Mouse (Mus musculus): Measurements from ENCODE around the gene Dhh. TPM values are rescaled to one million over a fixed set of nuclear protein-coding genes. Genes with fewer than 3 reads are reported as not detected.
"Not testable (repeated sequence)": the region's sequence is repeated elsewhere in the genome, so short reads cannot be mapped to it uniquely, and the experiment has no call there.

The Dhh gene
- total RNA-seq (2021): 1 to 10 TPM; 1.7 to 1.9 TPM

DNA sequence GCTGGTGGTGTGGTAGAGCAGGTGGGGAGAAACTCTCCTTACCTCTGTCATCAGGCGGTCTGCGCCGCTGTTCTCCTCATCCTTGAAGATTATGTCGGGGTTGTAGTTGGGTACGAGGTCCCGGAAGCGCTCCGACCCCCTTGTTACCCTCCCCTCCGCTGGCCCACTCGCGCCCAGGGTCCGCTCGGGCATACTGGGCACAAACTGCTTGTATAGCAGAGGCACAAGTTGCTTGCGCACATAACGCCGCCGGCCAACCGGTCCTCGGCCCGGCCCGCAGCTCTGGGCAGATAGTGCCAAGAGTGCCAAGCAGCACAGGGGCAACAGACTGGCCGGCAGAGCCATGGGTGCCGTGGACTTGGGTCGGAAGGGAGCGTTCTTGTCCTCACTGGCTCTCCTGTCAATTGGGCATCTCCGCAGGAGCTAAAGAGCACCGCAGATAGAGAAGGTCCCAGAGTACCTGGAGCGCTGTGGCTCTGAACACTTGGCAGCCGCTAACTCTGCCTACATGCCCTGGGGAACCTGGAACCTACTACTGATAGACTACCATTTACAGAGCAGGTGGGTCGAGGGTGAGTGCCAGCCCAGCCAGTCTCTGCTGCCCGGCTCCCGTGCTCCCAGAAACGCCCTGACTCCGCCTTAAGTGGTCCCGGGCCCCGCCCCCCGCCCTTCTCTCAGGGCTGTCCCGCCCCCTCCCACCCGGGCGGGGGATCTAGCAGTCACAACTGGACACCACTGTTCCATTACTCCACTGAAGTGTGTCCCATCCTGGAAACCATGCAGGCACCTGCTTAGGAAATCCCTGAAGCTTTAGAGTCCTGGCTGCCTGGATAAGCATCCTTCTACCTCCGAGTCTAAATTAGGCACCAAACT is at the start of gene Dhh:
Gene Dhh (minus strand): TSS at position 613 of the 873 bp plus-strand sequence.
- no peak for DNase-seq
- intact Hi-C loops (cut with DNase I): no loop called here

DNA sequence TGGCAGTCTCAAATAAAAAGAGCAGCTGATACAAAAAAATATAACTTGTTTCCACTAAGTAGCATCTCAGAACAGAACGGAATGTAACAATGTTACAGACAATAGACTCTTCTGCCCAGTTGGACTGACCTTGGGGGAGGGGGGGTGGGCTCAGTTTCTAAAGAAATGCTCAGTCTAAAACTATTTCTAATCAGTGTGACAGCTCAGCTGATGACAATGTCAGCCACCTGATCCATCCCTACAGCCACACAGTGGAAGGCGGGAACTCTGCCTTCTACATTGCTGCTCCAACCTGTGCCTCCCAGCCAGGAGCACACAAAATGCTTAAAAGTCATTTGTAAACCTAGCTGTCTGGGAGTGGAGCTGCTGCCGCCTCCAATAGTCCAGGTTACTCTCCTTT is 49.5 kb upstream of the Dhh start:
- intact Hi-C loops (cut with DNase I): no loop called here

DNA sequence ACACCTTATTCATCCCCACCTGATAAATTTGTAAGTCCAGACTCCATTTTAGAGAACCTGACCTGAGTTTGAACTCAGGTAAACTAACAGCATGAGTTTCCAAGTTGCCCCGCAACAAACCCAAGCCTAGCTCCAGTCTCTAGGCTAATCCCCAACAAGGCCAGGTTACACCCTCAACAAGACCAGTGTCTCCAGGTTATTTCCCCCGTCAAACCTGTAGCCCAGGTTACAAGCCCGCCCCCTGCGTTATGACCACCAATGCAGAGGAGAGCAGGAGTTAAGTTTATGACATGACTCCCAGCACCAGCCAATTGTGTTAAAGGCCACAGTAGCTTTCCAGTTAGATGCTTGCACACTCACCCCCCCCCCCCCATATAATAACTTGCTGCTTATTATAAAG is 44.8 kb upstream of the Dhh start:
- intact Hi-C loops (cut with DNase I): no loop called here
- no peak for DNase-seq

More for the DNA sequence above, 49.5 kb upstream of the Dhh start:
- DNase-seq: no peak

DNA sequence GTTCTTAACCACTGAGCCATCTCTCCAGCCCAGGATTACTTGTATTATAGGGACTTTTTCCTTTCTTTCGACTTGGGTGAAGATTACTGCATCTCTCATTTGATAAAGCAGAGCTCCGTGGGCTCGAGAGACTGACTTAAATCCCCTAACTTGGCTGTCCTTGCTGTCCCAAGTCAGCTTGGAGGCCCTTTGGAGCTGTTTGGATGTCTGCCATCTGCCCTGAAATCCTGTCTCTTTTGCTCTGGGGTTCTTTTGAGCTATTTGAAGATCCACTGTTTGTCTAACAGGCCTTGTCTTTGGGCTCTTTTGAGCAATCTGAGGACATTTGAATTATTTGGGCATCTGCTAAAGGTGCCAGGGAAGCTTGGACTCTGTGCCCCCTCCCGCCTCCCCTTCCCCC is 43.7 kb upstream of the Dhh start:
- no peak for DNase-seq
- intact Hi-C loops (cut with DNase I): no loop called here

DNA sequence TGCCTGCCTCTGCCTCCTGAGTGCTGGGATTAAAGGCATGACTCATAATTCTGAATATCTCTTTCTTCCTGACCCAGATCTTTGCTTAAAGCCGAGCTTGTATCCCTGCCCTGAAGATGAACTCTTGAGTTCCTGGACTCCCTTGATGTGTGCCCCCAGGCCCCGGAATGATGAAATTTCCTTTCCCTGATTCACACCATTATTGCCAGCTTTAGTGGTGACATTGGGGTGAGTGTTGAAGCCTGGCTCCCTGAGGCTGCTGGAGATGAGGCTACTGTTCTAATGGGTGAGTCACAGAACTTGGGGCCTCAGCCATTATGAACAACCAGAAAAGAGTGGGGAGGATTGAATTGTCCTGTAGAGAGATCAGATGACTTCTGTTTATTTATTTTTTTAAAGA is 43.2 kb upstream of the Dhh start:
- intact Hi-C loops (cut with DNase I): no loop called here
- DNase-seq: no peak

DNA sequence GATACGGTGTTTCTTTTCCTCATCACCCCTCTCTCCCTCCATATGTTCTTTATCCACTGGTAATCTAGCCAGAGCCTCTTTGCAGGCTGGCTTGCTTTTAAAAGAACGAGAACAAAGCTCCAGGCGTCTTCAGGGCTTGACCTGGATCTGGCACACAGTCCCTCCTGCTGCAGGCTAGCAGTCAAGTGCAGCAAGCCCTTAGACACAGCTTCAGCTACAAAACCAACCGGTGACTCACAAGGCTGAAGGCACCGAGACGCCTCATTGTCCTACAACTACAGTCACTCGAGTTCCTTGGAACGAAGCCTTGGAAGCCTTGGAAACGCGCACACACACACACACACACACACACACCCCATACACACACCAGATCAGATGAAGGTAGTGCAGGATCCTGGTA is 42.5 kb upstream of the Dhh start:
- no peak for DNase-seq
- intact Hi-C loops (cut with DNase I): no loop called here

DNA sequence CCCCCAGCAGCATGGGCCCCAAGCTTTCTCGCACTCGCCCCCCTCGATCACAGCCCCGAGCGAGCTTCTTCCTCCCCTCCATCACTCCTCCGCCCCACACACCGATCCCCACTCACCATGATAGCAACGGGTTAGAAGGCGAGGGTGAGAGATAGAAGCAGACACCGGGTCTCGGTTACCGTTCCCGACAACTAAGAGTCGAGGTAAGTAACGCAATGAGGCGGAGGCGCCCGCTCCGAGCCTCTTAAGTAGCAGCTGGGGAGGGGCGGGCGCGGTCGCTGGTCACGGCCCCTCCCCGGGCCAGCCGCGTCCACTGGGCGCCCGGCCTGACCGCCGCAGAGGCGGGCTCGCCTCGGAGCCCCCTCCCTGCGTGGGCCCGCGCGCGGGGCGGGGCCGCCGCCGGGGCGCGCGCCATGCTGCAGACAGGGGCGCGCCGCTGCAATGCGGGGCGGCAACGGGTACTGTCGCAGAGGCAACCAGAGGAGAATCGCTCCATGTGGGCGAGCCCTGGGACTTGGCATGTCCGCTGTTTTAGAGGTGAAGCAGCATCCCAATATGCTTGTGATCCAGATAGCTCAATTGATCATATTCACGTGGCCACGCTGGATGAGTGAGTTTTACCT is 36.0 kb upstream of the Dhh start, which contains the start of gene Tuba1b:
Gene Tuba1b (minus strand): TSS at position 349 of the 623 bp plus-strand sequence.
- intact Hi-C loops (cut with DNase I): loop anchor here (1.0 to 2.0 kb wide), 3 partner anchors 18 to 59 kb away; partner anchors contain the start of genes Gm49450 and Tuba1a
- peak; percentile 91 to 92 for DNase-seq

DNA sequence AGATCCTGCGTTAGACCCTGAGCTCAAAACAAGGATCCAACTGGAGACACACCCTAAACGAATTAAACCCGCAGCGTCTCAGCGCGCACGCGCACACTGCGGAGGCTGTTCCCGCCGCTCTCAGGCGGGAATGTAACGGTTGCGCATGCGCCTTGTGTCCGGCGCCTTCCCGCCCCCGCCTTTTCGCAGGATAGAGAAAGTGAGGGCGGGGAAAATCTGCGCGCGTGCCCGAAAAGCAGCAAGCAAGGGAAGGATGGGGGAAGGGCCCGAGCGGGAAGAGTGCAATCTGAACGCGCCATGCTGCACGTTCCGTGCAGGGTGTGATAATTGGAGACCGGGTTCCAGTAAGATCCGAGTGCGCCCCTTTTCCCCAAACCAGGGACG is 35.5 kb upstream of the Dhh start:
- intact Hi-C loops (cut with DNase I): loop anchor here (1.0 to 2.0 kb wide), 3 partner anchors 17 to 59 kb away; partner anchors contain the start of genes Gm49450 and Tuba1a

DNA sequence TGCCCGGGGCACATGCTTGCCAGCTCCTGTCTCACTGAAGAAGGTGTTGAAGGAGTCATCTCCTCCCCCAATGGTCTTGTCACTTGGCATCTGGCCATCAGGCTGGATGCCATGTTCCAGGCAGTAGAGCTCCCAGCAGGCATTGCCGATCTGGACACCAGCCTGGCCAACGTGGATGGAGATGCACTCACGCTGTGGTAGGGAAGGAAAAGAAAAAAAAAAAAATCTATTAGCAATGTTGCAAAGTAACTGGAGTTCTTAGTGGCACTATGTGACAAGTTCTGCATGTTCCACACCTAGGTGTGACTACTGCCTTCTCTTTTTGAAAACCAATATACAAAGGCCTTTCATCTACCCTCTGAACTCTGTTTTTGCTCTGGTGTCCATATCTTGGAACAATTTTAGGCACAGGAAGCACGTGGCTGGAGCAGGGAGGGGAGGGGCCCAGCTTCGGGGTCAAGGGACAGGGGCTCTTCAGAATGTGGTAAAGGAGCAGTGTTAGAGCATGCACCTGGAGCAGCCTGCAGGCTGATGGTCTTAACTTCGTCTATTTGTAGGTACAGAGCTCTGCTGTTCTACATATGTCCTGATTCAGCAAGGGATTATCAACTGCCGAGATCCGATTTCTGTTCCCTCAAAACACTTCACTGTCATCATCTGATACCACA is 34.8 kb upstream of the Dhh start:
- peak; percentile 10 to 35 for DNase-seq
- intact Hi-C loops (cut with DNase I): not testable (repeated sequence)

More for the DNA sequence above, 35.5 kb upstream of the Dhh start:
- peak; percentile 91 to 93 for DNase-seq

DNA sequence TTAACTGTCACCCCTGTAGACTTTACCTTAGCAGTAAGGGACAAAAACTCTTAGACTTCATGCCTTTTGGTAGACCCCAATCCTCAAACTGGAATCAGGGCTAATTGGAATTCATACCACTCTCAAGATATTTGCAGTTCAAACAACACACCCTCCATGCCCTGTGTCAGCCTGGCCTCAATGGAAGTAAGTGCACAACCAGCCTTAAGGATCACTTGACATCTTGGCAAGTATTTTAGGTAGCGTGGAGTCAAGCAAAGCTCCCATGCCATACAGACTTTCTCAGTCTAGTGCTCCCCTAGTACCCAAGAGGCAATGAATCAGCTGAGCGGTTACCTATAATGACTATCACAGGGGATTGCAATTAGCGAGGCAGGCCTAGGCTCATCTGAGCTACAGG is 32.7 kb upstream of the Dhh start:
- no peak for DNase-seq
- intact Hi-C loops (cut with DNase I): no loop called here

DNA sequence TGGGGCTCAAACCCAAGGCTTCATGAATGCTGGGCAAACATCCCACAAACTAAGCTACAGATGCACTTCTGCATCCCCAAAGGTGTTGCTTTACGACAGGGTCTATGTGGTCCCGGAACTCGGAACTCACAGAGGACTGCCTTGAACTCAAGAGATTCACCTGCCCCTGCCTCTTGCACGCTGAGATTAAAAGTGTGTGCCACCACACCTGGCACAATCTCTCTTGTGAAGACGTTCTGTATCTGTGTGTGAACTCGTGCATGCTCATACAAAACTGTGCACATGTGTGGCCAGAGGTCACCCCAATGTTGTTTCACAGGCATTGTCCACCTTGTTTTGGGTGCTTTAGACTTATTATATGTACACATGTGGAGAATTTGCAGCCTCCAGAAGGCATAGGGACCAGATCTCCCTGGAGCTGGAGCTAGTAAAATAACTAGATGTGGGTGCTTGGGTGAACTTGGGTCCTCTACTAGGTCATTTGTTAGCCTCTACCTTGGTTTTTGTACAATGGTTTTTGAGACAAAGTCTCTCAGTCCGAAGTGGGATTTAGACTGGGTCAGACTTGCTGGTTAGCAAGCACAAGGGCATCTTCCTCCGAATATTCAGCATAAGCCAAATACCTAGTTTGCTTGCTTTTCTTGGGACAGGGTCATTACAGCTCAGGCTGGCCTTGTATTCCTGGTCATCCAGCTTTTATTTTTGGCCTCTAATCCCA is 31.8 kb upstream of the Dhh start:
- DNase-seq: no peak
- intact Hi-C loops (cut with DNase I): no loop called here

DNA sequence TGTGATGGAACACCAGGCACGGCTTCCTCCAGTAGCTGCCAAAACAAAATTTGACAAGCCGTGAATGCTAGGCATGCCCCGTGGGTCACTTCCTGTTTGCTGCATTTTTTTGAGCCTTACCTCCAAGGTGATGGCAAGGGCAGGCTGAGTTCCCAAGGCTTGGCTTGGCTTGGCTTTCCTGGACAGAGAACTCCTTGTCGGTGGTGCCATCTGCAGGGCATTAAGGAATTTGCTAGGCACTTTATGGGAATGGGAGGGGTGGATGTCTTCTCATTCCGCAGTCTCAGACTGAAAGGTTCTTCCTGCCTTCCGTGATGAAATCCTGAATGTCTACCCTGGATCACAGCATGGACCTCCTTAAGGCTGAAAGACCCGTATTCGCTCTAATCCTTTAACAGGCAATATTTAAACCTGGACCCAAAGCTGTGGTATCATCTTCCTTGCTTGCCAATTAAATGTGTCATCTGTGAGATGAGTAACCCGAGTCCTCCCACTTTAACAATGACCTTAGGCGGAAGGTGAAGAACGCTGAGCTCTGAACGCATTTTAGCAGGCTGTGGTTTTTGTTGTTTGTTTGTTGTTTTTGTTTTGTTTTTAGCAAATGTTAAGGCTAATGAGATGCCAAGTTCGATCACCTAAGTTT is 30.4 kb upstream of the Dhh start:
- intact Hi-C loops (cut with DNase I): loop anchor here (1.0 kb wide), 2 partner anchors 36 to 51 kb away; no protein-coding TSS in a partner anchor
- peak; percentile 72 for DNase-seq

DNA sequence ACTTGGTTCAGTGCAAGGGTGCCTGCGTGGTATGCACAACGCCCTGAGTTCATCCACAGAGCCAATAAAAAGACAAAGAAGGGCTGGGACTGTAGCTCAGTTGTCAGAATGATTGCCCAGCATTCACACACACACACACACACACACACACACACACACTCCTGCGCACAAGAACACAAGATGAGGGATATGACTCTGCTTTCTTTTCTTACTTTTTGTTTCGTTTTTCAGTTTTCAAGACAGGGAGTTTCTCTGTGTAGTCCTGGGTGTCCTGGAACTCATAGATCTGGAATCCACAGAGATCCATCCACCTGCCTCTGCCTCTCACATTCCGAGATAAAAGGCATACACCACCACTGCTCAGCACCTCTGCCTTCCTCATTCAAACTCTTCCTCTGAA is 29.2 kb upstream of the Dhh start:
- no peak for DNase-seq
- intact Hi-C loops (cut with DNase I): no loop called here

DNA sequence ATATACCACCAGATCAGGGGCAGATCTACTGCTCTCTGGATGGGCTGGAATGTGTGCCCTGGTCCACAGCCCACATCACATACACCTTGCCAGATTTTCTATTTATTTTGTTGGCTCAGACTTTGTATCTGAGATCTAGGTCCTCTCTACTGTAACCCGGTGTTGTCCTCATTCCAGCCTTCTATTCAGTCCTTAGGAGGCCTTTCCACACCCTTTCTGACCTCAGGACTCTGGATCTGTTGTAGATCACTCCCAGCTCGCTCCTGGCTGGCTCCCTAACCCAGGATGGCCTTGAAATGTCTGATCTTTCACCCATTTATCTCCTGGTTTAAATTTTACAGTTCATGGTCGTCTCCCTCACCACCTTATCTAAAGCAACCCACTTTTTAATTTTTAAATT is 26.3 kb upstream of the Dhh start:
- DNase-seq: no peak
- intact Hi-C loops (cut with DNase I): no loop called here

DNA sequence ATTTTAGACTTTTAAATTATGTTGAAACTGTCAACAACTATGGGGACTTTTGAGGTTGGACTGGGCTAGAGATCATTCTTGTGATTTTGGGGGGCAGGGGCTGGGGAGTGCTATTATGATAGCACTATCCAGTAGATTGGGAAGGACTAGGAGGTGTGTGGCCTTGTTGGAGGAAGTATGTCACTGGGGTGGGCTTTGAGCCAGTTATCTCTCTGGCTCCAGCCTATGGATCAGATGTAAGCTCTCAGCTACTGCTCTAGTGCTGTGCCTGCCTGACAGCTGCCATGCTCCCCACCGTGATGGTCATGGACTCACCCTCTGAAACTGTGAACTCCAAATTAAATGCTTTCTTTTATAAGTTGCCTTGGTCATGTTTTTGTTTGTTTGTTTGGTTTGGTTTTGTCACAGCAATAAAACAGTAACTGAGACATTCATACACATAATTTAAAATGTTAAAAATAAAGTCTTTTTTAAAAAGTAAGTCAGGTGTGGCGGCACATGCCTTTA is 24.7 kb upstream of the Dhh start:
- no peak for DNase-seq
- intact Hi-C loops (cut with DNase I): no loop called here

DNA sequence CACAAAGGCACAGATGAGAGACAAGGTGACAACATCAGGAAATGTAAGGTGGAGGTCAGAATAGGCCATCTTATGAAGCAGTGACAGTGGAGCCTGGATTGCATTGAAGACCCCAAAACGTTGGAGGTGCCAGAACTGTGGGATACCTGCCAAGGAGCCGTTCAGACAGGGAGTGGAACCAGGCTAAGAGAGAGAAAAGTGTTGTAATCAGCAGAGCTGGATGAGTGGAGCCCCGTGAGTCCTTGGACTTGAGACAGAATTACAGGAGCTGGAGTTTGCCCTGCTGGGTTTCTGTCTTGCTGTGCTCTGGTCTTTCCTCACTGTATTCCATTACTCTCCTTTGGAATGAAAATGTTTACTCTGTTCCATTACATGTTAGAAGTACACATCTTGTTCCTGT is 24.2 kb upstream of the Dhh start:
- DNase-seq: no peak
- intact Hi-C loops (cut with DNase I): no loop called here

DNA sequence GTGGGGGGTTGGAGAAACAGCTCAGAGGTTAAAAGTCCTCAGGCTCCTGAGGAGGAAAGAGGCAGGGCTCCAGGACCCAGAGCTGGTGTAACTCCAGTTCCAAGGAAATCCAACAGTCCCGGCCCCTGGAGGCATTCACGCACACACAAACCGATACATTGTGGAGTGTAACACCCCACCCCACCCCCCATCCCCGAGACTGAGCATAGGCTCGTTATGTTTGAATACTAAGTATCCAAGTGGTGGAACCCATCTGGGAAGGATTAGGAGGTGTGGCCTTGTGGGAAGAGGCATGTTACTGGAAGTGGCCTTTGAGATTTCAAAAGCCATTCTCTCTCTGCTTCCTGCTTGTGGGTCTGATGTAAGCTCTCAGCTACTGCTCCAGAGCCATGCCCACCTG is 23.2 kb upstream of the Dhh start:
- intact Hi-C loops (cut with DNase I): no loop called here
- DNase-seq: no peak

DNA sequence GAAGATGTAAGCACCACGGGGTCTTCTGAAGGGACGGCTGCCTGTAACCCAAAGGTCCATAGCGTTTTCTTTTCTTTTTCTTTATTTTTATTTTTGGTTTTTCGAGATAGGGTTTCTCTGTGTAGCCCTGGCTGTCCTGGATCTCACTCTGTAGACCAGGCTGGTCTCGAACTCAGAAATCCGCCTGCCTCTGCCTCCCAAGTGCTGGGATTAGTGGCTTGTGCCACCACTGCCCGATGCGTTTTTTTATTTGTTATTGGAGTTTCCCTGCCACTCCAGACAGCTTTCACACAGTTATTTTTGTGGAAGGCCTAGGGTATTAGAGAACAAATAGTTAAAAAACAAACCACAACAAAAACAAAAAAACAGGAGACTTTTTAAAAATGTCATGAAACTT is 20.2 kb upstream of the Dhh start:
- intact Hi-C loops (cut with DNase I); DNase-seq: not testable (repeated sequence)

DNA sequence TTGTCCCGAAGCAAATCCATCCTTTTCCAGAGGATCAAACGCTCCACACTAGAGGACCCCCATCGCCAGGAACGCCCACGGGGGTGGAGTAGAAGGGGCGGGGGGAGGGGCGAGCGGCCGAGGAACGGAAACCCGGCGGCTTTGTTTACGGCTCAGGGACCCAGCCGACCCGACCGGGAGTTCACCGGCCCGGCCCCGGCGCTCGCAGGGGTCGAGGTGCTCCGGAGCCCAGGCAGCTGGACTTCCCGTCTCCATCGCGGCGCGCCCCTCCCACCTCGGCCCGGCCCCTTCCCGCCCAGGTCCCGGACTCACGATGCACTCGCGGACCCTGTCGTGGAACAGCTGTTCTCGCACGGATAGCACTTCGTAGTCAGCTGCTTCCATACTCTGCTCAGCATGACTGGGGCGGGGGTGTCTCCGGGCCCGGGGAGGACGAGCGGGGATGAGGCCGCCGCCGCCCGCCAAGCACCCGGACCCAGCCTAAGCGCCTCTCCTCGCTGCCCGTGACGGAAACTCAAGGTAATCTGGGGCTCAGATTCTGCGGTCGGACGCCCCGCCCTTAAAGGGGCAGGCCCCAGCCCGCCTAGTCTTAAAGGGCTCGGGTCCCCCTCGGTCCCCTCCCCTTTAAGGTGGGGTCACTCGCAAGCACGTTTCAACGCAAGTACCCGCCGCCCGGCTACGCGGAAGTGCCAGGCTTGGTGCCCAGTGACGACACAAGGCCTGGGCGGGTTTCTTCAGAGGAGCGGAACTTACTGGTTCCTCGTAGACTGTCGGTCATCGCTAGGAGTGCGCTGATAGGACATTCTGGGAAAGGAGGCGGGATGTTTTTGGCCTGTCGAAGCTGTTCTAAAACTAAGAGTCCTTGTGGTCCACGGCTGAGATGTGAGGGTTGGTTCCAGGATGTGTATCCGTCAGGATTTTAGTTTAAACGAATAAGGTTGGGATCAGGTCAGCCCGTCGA is 19.5 kb upstream of the Dhh start, which contains the start of gene Lmbr1l:
Gene Lmbr1l (minus strand): TSS at position 694 of the 961 bp plus-strand sequence.
- peak; percentile 99 for DNase-seq
- intact Hi-C loops (cut with DNase I): loop anchor here (2.0 kb wide), 1 partner anchor 17 kb away; the partner anchor contains the start of gene Tuba1b

Data from heart, postnatal 36 days (tissue).